Mouse (Mus musculus): Measurements from ENCODE around the gene Ch25h. TPM values are rescaled to one million over a fixed set of nuclear protein-coding genes. Genes with fewer than 3 reads are reported as not detected.

Gene Ch25h
- polyA plus RNA-seq (2012; rRNA removed), result 2.4 and 6.5 TPM in 2 replicates

GRCm38 (mm10) chr19:34474991-34475971, at the start of gene Ch25h:
Ch25h (minus strand) TSS chr19:34475164.

Other genes with a start within 250 kb of the Ch25h start
- 20.2 and 64.5 TPM in 2 replicates for gene Acta2, start 219.6 kb downstream of the Ch25h start, polyA plus RNA-seq (2012; rRNA removed)
- 0.44 and 1.5 TPM in 2 replicates for gene Fas, start 184.5 kb downstream of the Ch25h start, polyA plus RNA-seq (2012; rRNA removed)
- 16.4 and 22.1 TPM in 2 replicates for gene Lipa, start 52.3 kb upstream of the Ch25h start, polyA plus RNA-seq (2012; rRNA removed)
- 4.1 and 4.3 TPM in 2 replicates for gene Ifit2, start 75.5 kb upstream of the Ch25h start, polyA plus RNA-seq (2012; rRNA removed)
- gene Ifit3, start 108.4 kb upstream of the Ch25h start, polyA plus RNA-seq (2012; rRNA removed), result 5.2 and 7.9 TPM in 2 replicates
- gene Ifit1bl1, start 126.8 kb upstream of the Ch25h start, polyA plus RNA-seq (2012; rRNA removed), result 1.1 and 1.5 TPM in 2 replicates
- 0.77 and 1.4 TPM in 2 replicates for gene Ifit3b, start 132.8 kb upstream of the Ch25h start, polyA plus RNA-seq (2012; rRNA removed)
- 0.11 and 0.16 TPM in 2 replicates for gene Ifit1bl2, start 165.6 kb upstream of the Ch25h start, polyA plus RNA-seq (2012; rRNA removed)
- gene Ifit1, start 165.7 kb upstream of the Ch25h start, polyA plus RNA-seq (2012; rRNA removed), result 2.4 and 3.6 TPM in 2 replicates

Measured in central nervous system, embryonic 14 days (tissue).